18 mouse cellular contexts compared by ENCODE assay signal in genomic region chr8:108689694-108690093, GRCm38 (mm10).
"Had no signal": no experiment of that assay in that cellular context is flagged by ENCODE, and none has a peak within 500 bp of the region (broad histone marks: within the 10 kb centered on the region; RNA-seq: fewer than 3 reads in every experiment).

No protein-coding gene starts in this region.

- H3K9me3 ChIP-seq: lung, embryonic 15.5 days; megakaryocyte, embryonic 14.5 days; midbrain, embryonic 13.5 days; midbrain, embryonic 15.5 days; neural tube, embryonic 12.5 days; stomach, embryonic 15.5 days had no signal

- H3K4me3 ChIP-seq: lung, embryonic 15.5 days; megakaryocyte, embryonic 14.5 days; midbrain, embryonic 13.5 days; midbrain, embryonic 15.5 days; neural tube, embryonic 12.5 days; stomach, embryonic 15.5 days had no signal

- H3K4me2 ChIP-seq: lung, embryonic 15.5 days; midbrain, embryonic 11.5 days; midbrain, embryonic 13.5 days; midbrain, embryonic 15.5 days; neural tube, embryonic 12.5 days; stomach, embryonic 15.5 days had no signal

- H3K27ac ChIP-seq: lung, embryonic 15.5 days; macrophage; midbrain, embryonic 13.5 days; neural tube, embryonic 12.5 days; stomach, embryonic 15.5 days; stomach, postnatal 0 days had no signal

- H3K9ac ChIP-seq: liver, postnatal 0 days; lung, embryonic 15.5 days; midbrain, embryonic 13.5 days; midbrain, embryonic 15.5 days; neural tube, embryonic 12.5 days; stomach, embryonic 15.5 days had no signal

- H3K36me3 ChIP-seq: lung, embryonic 15.5 days; midbrain, embryonic 13.5 days; midbrain, embryonic 15.5 days; neural tube, embryonic 12.5 days; stomach, embryonic 15.5 days had no signal

- H3K27me3 ChIP-seq: midbrain, embryonic 15.5 days had no signal

- ATAC-seq: liver, postnatal 0 days; lung, postnatal 0 days; midbrain, embryonic 13.5 days; midbrain, embryonic 15.5 days had no signal

- DNase-seq: liver, postnatal 0 days; lung, adult 2 months; lung, postnatal 14 days; lung, postnatal 36 days; right cerebral cortex, postnatal 14 days; thymus, adult 2 months; thymus, postnatal 25 days; thymus, postnatal 4 days had no signal
